Mouse (Mus musculus) cerebellum, adult 11-12 months (tissue): Measurements from ENCODE around the gene Krtap5-1.
"Not testable (repeated sequence)": the region's sequence is repeated elsewhere in the genome, so short reads cannot be mapped to it uniquely, and the experiment has no call there.

Experiments
- DNase-seq: peaks from one replicate; pipeline ENCODE4 v3.0.0; 2022

Krtap5-1 gene

DNA sequence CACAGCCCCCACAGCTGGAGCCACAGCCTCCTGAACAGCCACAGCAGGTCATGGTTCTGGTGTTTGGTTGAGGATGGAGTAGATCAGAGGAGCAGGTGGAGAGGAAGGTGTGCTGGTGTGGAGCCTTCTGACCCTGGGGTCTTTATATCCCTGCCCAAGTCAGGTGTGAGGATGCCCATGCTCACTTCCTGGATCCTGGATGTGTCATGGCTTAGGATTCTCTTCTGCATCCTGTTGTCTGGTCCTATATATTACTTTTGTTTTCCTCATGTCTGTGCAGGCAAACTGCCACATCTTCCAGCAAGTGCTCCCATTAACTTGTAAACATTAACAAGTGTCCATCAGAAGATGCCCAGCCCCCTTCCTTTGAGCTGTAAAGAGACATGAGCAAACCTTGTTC lies at the start of gene Krtap5-1:
Gene Krtap5-1 (minus strand): TSS at position 101 of the 400 bp plus-strand sequence.
- not testable (repeated sequence) for DNase-seq

DNA sequence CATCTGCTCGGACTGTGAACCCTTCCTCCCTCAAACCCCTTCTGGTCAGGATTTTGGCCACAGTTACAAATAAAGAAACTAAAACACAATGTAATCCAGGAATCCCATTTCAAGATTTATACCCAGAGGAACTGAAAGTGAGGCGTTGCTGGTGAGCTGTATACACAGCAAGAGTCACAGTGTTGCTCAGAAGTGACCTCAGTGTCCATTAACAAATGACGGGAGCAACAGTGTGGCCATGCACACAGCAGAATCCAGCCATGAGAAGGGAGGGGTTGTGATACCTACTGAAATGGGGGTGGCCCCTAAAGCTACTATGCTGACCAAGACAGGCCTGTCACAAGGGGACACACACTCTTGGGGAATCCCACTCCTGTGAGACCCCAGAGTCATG lies 45.3 kb upstream of the Krtap5-1 start:
- no peak for DNase-seq

DNA sequence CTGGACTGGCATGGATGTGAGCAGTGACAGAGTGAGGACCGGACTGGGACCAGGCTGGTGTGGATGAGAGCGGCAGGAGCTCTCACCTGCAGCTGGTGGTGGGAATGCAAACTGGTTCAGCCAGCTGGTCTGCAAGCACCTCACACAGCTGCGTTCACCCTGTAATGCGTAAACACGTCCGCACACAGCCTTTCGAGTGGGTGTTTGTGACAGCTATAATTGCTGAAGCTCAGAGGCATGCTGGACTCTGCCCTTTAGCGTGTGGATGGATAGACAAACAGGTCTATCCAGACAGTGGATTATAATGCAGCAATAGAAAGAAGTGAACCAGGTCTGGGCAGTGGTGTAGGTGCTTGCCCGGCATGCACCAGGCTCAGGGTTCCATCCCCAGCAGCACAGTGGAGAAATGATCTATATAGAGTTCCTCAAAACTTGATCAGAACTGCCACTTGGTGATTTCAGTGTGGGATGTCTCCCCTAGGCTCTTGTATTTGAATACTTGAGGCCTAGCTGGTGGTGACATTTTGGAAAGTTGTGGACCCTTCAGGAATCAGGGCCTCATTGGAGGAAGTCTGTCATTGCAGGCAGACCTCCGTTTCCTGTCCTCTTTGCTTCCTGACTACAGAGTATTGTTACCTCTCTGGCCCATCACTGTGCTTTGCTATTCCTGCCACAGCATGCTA lies 44.8 kb upstream of the Krtap5-1 start:
- no peak for DNase-seq

DNA sequence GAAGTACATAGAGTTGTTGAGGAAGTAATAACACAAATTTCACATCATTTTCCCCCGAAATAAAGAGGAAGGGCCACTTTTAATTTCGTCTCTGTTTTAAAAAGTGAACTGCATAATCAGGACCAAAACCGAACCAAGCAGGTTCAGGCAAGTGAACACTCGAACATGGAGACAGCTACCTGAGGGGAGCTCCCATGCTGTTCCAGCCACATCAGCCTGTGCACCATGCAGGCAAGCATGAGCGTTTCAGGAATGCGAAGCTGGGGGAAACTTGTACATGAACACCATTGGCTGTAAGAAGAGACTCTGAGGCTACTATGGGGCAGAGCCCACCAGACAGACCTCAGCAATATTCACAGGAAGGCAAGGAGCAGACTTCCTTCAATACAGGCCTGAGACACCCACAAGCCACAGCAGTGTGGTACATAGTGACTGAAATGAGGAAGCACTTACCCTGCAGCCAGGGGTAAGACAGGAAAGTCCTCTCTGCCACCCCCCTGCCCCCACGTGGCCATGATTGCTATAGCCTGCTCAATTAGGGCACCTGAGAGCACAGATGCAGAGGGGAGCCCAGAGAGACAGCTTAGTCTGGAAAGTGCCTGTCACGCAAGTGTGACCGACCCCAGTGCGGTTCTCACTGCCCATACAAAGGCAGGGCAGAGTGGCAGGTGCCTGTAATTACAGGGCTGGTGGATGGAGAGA lies 43.5 kb upstream of the Krtap5-1 start:
- no peak for DNase-seq

DNA sequence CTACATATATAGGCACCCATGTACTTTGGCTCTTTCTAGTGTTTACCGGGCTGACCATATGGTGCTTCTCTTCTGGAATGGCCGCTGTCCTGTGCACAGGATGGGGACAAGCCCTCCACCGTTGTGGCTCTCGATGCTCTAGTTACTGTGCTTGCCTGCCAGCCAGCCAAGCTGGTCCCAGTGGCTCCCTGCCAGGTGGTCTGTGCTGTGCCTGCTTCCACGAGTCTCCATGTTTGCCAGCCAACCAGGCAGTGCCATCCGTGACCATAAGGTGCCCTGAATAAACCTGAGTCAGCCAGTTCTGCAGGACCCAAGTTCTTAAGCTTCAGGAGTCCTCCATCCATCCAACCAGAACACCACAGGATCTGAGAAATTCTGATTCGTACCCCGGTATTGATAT lies 38.2 kb upstream of the Krtap5-1 start:
- peak; percentile 93 for DNase-seq

DNA sequence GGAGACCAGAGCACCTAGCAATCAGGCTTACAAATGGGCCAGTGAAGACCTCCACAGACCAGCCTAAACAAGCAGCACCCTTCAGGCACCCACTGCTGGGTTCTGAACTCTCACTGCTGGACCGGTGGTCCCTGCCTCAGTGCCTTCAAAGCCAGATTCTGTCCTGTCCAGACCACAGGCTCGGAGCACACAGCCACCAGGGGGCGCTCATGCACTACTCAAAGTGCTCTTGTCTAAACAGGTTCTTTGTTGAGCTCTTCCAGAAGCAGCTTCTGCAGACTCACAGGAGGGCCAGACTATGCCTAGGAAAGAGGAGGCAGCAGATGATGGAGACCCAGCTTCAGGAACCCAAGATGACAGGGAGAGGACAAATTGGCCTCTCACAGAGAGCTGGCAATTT lies 37.3 kb upstream of the Krtap5-1 start:
- peak; percentile 85 for DNase-seq

DNA sequence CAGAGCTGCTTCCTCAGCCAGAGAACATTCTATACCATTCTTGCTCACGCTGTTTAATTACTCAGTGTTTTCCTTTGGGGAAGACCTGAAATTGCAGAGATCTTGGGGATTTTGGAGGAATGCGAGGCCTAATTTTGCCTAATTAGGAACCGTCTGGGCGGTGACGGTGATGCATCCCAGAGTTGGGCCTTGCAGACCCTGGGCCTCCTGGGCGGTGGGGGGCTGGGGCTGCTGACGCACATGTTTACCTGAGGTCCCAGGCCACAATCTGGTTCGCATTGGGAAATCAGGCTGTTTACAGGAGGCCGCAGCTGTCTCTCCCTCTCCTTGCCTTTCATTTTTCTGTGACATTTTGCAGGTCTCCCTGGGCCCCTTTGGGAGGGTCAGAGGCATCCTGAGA lies 35.8 kb upstream of the Krtap5-1 start:
- DNase-seq = not testable (repeated sequence)

DNA sequence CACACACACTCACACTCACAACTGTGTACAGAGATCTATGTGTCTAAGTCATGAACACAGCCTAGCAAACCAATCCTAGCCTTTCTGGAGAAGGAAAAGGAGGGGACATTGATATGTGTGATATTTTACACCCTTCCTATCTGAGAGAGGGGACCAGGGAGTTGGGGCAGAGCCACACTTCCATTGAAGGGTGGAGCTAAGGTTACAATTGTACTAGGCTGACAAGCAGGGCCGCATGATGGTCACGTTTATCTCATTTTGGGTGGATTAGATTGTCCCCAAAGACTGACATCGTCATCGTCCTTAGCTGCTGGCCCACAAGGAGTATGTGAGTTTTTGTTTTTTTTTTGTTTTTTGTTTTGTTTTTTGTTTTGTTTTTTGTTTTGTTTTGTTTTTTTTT lies 34.4 kb upstream of the Krtap5-1 start:
- DNase-seq = no peak

DNA sequence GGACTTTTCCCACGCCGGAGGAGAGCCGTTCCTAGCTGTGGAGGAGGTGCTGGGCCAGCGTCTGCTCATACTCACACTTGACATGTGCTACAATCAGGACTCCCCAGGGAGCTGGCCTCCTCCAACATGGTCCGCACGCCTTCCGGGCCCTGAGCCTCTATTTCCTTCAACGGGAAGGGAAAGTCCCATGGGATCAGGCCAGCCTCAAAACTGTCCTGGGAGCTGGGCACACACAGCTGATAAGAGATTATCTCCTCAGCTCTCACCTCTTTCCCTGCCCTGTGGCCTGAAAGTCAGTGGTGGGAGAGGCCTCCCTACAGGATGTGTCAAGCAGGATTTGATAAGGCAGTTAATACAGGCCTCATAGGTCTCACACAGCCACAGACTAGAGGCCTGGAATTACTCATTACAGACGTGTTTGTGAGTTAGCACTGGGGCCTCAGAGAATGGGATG lies 33.4 kb upstream of the Krtap5-1 start:
- DNase-seq = no peak

DNA sequence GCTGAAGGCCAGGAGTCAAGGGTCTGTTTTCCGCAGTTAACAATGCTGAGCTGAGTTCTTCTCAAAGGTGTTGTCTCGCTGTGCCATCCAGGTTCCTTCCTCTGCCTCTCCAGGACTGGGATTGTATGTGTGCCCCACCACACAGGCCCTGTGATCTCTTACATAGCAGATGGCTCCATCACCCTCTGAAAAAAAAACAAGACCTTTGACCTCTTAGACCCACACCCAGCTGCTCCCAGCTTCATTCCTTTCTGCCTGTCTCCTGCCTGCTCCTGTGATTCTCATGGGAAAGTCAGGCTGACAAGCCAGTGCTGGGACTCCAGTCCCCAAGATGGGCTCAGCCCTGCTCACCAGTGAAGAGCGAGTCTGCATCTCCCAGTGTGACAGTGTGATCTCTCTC lies 31.6 kb upstream of the Krtap5-1 start:
- no peak for DNase-seq

DNA sequence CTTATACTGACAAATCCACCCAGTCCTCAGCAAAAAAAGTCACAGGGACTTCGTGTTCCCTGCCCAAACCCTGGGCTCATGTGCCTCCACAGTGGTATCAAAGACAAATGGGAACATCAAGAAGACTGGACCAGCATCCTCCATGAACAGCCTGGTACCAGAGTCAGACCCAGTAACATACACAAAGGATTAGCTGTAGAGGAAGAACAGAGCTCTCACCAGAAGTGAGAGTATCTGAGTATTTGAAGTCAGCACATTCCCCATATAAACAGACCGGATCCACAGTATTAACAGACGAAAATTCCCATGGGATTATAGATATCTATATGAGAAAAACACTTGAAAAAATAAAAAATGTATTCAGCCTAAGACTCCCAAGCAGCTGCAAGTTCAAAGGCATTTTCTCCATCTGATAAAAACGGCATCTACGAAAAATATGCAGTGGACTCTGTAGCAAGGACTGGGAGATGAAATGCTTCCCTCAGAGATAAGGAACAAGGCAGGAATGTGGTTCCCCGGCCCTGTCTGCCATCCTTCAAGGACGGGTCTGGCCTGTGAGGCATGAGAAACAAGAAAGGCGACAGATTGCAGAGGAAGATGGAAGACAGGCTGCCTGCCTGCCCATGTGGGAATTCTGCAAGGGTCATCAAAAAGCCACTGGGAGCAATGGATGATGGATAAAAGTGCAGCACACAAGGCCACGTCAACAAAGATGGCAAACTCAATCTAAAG lies 30.0 kb upstream of the Krtap5-1 start:
- no peak for DNase-seq

DNA sequence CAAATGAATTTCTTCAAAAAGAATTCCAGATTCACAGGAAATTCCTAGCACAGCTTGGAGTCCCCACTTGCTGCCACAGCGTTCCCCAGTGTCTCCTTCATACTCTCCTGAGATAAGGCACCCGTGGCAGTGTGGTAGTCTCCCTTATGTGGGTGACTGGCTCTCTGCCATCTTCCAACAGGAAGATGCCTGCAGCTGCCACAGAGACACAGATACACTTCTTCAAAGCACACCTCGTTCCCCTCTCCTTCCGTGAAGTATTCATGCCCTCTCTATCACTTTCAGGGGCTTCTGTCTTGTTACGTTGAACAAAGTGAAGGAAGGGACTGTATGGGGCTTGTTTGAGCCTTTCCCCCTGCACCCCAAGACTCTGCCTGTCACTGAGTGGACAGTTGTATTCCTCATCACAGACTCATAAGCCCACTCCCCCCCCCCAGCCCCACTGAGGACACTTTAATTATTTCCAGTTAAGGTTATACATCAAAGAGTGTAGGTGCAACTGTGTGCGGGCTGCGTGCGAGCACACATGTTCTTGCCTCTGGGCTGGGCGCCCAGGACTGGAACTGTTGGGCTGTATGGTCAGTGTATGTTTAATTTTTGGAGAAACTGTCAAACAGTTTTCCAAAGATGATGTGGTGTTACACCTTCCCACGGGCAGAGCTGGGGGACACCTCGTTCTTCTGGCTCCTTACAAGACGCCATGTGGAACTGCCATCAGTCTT lies 26.6 kb upstream of the Krtap5-1 start:
- DNase-seq = no peak

DNA sequence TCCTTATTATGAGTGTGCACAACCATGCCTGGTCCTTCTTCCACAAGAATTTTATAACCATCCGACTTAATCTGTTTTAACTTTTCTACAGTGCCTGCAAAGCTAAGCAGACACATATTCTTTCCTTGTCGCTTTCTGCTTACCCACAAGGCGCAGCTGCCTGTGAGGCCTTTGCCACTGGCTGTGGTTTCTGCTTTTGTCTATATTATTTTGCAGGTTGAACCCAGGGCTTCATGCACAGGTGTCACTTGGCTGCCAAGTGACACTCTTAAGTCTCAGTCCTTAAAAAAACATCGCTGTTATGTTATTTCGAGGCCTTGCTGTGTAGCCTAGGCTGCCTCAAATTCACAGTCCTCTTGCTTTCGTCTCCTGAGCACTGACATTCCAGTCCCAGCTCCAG lies 25.7 kb upstream of the Krtap5-1 start:
- DNase-seq = no peak

DNA sequence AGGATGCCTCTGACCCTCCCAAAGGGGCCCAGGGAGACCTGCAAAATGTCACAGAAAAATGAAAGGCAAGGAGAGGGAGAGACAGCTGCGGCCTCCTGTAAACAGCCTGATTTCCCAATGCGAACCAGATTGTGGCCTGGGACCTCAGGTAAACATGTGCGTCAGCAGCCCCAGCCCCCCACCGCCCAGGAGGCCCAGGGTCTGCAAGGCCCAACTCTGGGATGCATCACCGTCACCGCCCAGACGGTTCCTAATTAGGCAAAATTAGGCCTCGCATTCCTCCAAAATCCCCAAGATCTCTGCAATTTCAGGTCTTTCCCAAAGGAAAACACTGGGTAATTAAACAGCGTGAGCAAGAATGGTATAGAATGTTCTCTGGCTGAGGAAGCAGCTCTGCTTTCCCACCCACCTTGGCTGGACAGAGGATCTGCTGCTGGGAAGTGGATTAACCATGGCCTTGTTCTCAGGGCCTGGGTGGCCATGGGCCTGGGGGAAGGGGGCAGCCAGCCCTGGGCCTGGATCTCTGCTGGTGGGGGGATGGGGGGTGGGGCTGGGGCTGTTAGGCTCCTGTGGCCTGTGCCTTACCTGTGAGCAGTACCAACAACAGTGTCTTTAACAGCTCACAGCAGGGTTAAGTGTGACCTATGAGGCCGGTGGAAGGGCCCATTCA lies 24.9 kb upstream of the Krtap5-1 start:
- not testable (repeated sequence) for DNase-seq

DNA sequence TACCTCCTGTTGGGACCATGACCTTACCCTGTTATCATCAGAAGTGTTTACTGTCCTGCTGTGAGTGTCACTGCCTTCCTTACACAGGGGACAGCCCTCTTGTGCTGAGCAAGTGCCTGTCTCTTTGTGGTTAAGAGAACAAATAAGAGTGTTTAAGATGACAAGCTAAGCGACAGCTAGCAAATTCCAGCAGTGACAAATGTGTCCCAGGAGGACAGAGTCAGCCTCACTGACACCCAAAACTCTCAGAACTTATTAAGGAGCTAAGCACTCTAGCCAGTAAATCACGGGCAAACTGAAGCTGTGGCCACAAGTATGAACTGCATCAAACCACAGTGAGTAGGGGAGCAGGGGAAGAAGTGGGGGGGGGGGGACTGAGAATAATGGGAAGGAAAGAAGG lies 24.0 kb upstream of the Krtap5-1 start:
- no peak for DNase-seq

DNA sequence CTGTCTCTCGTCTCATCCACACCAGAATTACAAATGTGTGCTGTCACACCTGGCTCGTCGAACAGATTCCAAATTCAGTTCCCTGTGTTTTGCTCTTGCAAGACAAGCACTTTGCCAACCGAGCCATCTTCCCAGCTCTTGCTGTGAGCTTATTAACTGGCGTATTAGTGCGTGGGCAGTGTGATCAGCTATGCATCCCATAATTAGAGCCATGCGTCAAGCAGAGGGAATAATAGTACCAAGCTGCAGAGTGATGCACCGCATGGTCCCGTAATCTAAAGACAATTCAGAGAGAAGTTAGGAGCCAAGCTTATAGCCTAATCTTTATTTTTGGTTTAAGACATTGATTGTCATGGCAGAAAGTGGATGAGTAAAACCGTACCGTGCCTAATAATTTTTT lies 22.2 kb upstream of the Krtap5-1 start:
- no peak for DNase-seq

DNA sequence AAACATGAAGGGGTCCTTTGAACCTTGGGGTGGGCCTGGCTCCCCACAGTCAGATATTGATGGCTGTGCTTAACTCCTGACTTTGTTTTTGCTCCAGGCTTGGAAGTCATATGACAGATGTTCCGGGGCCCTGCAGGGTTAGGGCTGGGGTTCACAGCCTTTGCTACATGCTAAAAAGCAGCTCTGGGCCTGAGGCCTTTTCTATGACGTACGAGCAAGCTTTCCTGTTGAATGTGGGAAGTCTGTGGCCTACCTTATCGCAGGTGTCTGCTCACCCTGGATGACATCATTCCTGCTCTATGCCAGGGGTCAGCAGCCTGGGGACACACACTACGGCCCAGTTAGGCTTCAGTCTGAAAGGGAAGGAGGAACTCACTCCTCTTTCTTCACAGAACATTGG lies 20.3 kb upstream of the Krtap5-1 start:
- no peak for DNase-seq

DNA sequence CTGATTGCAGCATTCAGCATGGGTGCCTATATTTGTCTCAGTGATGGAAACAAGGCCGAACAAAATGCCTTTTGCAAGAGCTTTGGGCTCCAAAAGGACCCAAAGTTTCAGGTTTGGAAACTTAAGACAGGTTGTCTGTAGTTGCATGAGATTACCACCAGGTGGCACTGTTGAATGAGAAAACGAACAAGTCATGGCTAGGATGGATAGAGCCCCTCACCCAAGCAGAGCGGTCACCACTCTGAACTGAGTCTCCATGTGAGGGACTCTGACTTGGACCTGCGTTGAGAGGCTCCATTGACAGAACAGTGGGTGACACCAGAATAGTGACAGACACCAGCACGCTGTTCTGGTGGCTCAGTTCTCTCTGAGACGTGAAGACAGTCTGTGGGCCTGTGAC lies 19.6 kb upstream of the Krtap5-1 start:
- DNase-seq = no peak

DNA sequence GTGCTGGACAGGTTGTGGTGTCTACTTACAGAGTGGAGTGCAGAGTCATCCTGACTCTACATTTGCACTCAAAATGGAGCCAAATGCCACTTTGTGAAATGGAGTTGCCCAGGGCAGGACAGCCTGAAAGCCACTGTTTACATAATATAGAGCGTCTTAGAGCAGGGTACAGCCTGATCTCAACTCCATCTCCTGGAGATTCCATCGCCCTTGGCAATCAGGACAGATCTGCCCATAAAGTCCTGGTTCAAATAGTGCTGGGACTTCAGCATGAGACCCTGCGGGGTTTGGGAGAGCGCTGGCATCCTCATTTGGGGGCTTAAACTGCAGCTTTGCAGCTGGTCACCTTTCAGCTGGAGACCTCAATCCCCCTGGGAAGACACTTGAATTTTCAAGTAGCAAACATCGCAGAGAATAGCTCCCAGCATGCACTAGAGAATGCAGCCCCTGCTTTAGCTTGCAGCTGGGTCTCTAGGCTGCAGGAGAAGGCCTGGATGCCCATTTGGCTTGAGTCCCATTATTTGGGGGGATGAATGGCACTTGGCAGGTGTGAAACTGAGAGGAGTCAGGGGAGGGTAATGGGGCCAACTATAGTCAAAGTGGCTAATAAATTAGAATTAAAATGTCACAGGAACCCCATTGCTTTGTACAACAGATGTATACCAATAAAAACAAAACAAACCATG lies 17.8 kb upstream of the Krtap5-1 start:
- DNase-seq = no peak

DNA sequence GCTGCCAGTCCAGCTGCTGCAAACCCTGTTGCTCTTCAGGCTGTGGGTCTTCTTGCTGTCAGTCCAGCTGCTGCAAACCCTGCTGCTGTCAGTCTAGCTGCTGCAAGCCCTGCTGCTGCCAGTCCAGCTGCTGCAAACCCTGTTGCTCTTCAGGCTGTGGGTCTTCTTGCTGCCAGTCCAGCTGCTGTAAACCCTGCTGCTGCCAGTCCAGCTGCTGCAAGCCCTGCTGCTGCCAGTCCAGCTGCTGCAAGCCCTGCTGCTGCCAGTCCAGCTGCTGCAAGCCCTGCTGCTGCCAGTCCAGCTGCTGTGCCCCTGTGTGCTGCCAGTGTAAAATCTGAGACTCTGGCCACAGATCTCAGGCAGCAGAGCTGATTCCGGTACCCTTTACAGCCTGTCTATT lies 7.0 kb upstream of the Krtap5-1 start:
- DNase-seq = not testable (repeated sequence)

DNA sequence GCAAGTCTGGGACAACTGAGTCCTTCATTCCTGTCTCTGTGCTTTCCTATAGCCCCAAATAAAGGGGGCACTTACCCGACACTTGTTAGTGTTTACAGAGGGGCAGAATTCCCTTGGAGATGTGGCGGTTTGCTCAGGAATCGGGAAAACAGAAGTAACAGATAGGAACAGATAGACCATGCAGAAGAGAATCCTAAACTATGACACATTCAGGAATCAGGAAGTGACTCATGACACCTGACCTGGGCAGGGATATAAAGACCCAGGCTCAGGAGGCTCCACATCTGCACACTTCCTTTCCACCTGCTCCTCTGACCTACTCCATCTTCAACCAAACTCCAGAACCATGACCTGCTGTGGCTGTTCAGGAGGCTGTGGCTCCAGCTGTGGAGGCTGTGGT lies 6.3 kb upstream of the Krtap5-1 start, which contains the start of gene Krtap5-4:
Gene Krtap5-4 (plus strand): TSS at position 301 of the 400 bp plus-strand sequence.
- DNase-seq = no peak

DNA sequence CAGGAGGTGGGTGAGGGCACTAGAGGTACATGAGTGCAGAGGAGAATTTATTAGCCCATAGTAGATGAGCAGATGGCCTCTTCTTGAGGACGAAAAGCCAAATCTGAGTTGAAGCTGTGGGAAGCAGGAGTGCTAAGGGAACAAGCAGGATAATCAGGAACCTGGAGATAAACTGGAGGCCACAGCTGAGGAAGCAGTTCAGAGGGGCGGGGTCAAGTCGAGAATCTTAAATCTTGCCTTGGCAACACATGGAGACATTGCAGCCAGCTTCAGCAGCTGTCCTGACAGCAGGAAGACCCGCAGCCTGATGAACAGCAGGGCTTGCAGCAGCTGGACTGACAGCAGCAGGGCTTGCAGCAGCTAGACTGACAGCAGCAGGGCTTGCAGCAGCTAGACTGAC lies 810 bp downstream of the Krtap5-1 start:
- not testable (repeated sequence) for DNase-seq
